Mouse (Mus musculus): ENCODE measurements around the gene Odf3l2.

The Odf3l2 gene

DNA sequence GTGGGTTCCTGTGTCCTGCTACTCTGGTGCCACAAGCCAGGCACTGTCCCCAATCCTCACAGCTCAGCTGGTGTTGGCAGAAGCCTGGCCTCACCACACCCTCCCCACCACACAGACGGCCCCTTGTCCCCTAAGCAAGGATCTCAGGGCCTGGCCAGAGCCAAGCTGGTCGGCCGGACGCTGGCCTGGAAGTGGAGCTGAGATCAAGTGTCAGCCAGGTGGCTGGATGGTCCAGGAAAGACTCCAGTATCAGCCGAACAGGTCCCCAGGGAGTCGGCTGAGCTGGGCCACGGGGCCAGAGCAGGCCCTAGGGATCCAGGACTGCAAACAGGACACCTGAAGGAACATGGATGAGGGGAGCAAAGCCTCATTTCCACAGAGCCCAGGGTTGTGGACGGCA is at the start of gene Odf3l2:
TSS of gene Odf3l2 (minus strand) at position 28 of the 400 bp plus-strand sequence.
- no peak for DNase-seq

DNA sequence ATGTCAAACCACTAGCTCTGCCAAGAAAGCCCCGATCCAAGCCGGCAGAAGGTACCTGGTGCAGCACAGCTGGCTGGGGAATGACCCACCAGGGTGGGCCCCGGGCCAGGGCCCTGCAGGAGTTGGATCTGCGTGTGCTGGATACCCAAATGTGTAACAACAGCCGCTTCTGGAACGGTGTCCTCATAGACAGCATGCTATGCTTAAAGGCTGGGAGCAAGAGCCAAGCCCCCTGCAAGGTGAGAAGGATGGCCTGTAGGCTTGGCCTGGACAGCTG is 48.8 kb upstream of the Odf3l2 start:
- DNase-seq, result no peak

DNA sequence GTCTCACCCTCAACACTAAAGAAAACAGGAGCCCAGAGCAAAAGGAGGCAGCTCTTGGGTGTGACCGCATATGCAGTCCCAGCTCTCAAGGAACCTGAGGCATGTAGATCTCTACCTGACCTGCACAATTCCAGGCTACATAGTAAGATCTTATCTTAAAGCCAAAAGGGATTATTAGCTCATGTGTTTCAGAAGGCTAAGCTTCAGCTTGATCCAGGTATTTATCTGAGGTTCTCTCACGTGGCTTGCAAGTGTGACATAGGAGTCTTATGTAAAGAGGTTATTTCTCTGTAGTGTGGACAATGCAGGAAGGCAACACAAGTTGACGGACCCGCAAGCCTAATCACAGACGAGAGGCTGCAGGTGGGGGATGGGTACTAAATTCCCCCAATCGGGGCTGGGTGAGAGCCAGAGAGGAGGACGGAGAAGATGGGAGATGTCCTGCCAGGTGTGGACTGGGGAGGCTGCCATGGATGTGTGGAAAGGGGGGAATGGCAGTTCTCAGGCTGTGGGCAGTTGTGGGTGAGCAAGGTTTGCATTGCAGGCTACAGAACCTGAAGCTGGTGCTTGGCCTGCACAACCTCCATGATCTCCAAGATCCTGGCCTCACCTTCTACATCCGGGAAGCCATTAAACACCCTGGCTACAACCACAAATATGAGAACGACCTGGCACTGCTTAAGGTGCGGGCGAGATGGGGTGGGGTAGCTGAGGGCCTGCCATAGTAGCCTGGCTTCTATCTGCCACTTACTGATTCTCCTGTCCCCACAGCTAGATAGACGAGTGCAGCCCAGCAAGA is 48.2 kb upstream of the Odf3l2 start:
- DNase-seq, result no peak

DNA sequence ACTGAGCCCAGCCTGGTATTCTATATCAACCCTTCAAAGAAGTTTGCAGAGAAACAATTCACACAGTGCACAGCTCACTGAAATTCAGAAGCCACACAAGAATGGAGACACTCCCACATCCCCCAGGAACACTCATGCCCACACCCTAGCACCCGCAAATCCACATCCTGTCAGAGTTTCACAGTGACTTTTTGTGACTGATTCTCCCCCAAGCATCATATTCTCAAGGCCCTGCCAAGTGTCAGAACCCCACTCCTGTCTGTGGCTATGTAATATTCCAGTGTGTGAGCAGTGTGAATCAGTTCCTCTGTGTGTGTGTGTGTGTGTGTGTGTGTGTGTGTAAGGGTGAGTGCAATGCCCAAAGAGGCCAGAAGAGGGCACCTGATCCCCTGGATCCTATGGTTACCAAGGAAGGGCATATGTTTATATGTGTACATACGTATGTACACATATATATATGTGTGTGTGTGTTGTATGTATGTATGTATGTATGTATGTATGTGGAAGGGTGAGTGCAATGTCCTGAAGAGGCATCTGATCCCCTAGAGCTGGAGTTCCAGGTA is 46.5 kb upstream of the Odf3l2 start:
- no peak for DNase-seq

DNA sequence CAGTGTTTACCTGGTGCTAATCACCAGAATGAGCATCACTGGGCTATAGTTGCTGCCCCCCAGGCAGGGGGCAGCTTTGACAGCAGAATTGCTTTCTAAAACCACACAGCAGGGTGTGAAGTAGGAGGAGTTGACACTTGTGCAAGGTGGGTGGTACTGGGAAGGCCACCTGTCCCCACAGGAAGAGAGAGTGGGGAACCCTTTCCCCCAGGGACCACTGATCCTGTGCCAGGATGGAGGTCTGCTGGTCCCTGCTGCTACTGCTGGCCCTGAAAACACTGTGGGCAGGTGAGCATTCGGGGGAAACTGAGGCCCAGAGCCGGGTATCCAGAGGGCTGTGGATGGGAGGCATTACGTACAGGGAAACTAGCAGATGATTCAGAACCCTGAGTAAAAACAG is 43.6 kb upstream of the Odf3l2 start:
- DNase-seq, result no peak

DNA sequence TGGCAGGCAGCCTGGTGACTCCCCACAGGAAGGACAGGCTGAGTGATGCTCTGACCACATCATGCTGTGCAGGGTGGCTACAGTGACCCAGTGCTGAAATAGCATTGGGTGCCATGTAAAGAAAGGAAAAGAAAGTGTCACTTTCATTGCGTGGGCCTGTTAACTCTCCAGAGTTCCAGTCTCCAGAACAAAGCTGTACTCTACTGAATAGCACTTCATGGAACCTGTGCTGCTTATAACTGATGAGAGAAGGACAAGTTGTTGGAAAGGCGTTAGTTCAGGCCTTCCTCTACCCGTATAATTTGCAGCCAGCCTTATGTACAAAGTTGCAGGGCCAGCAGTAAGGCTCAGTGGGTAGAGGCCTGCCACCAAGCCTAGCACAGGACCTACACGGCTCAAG is 43.2 kb upstream of the Odf3l2 start, which contains the start of gene Gzmm:
TSS of gene Gzmm (plus strand) at position 301 of the 400 bp plus-strand sequence.
- no peak for DNase-seq

DNA sequence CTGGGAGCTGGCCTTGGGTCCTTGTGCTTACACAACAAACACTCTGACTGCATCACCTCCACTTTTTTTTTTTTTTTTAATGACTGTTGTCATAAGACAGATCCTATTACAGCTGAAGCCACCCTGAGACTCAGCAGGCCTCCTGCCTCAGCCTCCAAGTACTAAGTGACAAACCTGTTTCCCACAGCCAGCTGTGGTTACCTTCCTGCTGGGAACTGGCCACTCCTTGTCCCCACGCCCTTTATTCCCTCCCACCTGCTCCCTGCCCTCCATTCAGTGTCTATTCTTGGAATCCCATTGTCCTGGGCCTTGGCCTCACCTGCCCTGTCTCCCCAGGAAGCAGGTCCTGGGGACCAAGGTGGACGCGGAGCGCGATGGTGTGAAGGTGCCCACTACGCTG is 42.0 kb upstream of the Odf3l2 start:
- DNase-seq, result no peak

DNA sequence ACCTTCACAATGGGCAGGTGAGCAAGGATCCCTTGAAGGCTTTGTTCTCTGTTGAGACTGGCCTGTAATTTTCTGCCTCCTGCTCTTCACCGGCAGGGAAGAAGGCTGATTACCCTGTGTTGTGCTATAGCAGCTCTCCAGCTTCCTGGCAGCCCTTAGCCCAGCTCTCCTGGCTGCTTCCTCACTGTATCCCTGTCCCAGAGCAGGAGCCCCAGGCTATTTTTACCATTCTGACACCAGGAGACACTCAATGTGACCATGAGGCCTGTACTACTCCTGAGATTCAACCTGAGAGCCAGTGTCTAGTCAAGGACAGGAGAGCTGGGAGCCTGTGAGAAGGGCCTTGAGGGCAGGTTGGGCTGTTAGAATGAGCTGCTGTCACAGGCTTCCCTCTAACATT is 41.2 kb upstream of the Odf3l2 start:
- DNase-seq, result no peak

DNA sequence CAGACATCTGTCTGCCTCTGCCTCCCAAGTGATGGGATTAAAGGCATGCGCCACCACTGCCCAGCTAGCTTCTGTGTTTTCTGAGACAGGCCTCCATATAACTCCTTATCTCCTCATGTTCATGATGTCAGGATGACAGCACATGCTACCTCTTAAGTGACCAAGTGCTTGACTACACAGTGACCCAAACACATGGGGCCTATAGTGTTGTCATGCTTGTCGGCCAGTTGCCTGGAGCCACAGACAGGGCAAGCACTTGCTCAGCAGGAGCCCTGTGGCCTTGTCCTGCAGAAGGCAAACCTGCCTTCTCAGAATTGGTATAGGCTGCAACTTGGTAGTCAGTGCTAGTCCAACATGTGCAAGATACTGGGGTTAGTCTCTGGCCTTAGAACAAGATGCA is 40.7 kb upstream of the Odf3l2 start:
- DNase-seq, result no peak

DNA sequence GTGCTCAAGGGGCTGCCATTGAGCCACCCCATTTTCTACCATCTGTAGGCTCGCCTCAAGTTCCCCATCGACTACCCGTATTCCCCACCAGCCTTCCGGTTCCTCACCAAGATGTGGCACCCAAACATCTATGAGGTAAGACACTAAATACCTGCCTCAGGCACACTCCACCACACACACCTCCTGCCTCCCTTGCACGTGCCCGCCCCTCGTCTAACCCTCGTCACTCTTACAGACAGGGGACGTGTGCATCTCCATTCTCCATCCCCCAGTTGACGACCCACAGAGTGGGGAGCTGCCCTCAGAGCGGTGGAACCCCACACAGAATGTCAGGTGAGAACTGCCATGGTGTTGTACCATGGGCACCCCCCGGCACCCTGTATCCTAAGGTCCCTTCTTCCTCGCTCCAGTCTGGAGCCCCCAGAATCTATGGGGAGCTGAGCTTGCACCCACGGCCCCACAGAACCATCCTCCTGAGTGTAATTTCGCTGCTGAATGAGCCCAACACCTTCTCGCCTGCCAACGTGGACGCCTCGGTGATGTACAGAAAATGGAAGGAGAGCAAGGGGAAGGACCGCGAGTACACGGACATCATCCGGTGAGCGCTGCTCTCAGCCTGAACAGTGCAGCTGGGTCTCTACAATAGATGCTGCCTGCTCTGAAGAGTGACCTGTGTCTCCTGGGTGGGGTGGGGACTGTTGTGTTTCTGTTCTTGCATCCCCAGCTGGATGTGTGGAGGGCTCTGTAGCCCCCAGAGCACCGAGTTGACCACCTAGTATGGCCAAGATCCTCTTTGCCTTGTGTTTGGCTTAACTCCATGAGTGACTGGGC is 39.4 kb upstream of the Odf3l2 start:
- DNase-seq, result no peak

DNA sequence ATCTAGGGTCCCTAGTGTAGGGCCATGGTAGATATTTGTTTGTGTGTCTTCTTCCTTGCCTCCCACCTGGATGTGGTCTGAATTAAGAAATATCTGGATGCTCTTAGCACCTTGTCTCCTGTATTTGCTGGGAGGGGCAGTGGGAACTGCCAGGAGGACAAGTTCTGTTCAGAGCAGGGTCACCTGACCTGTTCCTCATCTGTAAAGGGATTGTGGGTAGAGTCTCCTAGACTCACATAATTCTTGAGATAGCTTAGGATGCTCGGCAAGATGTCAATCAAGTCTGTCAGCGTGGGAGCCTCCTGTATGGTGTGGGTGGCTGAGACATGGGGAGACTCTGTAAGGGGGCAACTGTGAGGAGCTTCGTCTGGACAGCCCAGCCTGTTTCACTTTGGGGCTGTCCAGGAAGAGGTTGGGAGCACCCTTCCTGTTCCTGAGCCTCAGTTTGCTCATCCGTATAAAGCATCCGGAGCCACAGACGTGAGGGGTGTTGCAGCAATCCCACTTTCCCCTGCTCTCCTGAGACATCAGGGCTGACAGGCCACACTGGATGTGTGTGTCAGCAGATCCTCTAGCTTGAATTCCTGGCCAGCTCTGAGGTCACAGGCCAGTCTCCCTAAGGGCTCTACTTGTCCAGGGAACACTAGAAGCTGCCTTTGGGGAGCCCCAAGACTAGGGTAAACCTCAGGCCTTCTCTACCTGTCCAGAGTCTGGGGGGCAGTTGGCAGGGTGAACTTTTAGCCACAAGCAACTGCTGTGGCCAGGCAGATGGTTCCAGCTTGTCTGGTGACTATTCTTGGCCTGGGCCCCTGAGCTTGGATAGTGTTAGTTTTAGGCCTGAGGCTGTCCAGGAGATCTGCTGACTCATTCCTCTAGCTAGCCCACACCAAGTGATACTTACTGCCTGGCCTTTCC is 38.4 kb upstream of the Odf3l2 start:
- no peak for DNase-seq

DNA sequence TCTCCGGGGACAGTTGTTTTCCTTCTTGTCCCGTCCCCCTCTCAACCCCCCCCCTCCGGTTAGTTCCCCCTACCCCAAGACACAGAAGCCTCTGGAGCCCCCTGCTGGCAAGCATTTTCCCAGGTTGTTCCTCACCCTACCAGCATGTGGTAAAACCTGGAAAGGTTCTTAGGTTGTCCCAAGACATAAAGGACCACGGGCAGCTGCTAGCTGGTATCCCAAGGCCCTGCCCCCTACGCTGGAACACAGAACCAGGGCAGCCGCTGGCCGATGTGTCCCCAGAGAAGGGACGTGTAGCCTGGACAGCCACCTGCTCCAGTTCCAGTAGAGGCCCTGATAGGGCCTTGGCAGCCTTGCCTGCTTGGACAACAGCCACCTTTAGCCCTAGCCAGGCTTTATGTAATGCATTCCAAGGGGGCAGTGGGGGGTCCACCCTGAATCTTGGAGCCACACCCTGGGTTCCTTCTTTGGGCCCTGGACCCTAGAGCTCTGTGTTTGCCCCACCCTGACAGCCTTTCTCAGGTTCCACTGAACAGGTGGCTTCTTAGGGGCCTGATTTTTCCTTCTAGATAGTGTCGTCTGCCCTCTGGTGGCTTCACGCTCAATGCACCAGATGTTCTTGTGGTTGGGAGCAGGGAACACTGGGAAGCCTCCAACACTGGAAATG is 37.5 kb upstream of the Odf3l2 start:
- peak; percentile 71 for DNase-seq

DNA sequence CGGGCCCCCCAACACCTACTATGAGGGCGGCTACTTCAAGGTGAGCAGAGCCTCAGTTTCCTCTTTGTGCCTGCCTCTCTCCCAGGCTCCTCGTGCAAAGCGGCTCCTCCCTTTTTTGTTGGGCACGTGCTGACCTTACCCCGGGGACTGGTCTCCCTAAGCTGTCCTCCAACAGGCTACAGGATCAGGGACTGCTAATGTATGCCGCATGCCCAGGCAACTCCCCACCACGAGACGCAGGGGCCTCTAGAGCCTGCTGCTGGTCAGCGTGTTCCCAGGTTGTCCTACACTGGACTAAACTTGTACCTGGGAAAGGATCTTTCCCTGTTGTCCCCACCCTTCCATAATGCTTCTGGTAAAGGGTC is 37.0 kb upstream of the Odf3l2 start:
- DNase-seq, result peak; percentile 49

DNA sequence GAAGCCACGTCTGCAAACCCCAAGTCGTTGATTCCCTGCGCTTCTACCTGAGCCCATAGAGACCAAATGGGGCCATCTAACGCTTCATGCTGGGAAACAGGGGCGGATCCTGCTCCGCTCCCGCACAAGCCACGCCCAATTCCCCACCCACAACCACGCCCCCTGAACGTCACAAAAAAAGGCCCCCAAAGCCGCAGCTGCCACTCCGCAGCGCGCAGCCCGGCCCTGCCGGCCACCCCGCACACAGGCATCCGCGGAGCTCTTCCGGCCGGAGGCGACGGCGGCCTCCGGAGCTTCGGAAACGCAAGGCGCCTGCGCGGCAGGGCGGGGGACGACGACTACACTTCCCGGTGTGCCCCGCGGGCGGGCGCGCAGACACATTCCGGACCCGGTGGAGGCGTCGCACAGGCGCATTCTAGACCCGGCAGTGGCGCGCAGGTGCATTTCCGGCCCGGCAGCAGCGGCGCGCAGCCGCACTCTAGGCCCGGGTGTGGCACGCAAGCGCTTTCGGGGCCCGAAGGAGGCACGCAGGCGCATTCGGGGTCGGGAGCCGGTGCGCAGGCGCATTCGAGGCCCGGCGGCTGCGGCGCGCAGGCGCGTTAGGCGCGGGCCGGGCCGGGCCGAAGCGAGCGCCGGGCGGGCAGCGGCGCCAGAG is 36.2 kb upstream of the Odf3l2 start, which contains the start of gene Cdc34:
TSS of gene Cdc34 (plus strand) at position 605 of the 655 bp plus-strand sequence.
- peak; percentile 100 for DNase-seq

DNA sequence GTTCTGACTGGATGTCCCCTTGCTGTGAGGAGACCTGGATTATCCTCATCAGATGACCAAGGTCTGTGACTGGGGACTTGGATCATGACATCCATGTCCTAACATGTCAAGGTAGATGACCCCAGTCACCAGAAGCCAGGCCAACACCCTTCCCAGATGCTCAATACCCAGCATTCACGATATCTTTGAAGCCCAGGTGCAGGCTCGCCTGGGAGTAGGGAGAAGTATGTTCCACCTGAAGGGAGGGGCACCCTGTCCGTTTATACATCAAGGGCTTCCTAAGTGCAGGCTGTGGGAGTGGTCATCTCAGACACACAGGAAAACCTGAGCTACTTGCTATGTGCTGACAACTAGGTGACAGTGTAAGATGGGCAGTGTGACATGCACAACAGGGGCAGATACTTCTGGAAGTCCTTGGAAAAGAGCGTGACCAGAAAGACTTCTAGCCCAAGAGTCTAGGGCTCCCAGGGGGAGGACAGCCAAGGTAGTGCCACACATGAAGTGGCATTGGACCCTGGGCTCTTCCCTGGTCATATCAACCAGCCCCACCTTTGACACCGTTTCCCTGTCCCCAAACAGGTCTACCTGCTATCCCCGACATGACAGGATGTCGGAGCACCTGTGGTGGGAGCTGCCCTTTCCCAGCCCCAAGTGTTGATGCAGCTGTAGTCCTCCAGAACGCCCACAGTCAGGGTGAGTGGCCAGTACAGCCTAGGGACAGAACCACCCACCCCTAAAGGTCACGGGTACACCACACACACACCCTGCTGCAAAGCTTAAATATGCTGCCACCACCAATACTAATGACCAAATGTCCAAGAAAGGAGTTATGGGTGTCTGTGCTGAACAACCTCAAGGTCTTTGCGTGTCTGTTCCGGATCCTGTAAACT is 35.3 kb upstream of the Odf3l2 start:
- no peak for DNase-seq

DNA sequence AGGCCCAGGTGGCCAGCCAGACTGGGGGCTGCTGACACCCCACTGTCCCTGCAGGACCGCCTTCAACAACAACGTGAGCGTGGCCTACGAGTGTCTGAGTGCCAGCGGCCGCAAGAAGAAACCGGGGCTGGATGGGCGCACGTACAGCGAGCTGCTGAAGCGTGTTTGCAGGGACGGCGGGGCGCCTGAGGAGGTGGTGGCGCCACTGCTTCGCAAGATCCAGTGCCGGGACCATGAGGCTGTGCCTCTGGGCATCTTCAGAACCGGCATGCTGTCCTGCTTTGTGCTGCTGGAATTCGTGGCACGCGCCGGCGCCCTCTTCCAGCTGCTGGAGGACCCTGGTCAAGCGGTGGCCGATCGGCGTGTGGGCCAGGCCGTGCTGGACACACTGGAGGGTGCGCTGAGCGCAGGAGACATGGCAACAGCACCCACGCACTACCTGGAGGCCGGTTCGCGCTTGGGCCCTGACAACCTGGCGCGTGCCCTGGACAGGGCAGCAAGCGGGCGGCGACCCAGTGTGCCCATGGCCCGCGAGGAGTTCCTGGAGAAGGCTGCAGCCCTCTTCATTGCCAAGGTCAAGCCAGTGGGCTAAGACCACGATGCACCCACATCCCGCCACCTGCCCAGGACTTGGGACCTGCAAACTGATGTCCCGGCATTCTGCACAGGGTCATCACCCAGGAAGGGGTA is 30.0 kb upstream of the Odf3l2 start:
- DNase-seq, result no peak

DNA sequence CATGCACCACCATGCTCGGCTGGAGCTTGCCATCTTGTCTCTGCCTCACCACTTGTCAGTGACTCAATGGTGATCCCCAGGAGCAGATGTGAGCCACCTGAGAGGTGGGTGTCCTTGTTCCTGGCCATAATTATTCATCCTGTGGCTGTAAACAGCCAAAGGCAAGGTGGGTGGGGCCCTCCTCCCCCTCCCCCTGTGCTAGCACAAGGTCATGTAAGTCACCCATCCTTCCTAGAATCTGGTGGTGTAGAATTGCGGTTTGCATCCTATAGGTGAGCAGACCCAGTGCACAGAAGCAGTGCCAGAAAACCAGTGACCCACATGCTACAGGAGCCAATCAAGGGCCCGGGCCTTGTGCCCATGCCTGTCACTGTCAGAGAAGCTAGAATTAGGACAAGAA is 27.5 kb upstream of the Odf3l2 start:
- DNase-seq, result no peak

DNA sequence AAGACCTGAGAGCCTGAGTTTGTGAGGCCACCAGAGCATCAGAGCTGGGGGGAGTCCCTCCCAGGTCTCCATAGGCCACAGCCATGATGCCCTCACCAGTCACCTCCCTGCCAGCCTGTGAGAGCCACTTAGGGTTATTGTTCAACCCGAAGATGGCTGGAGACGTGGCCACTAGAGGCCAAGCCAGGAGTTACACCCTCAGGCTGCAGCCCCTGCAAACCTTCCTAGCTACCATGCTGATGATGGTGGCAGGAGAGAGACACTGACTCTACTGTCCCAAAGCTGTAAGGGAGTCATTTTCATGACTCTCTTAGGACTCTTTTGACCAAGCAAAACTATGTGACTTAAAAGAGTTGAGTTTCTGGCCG is 26.5 kb upstream of the Odf3l2 start:
- no peak for DNase-seq

DNA sequence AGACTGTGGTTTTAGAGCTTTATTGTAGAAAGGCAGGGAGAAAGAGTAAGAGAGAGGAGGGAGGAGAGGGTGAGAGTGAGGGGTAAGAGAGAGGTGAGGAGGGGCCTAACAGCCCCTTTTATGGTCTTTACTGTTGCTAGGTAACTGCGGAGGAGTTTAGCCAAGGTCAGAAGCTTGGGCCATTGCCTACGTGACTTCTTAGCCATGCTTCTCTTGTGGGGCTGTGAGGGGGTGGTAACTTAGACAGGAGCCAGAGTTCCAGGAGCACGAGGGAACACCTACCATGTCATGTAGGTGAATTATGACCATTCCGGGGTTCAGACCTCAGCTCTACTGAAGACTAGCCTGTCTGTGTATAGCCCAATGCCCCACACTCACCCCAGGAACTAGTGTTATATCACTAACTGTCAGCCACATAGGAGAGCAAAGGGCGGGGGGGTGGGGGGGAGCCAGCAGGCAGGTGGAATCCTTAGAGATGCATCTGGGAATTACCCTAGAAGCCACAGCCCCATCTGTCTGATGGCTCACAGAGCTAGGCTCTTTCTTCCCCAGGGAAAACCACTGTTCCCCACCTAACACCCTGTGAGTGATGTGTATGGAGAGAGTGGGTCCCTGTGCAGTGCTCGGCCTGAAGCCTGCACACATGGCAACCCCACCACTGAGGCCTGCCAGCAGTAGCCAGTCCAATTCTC is 26.0 kb upstream of the Odf3l2 start:
- no peak for DNase-seq
